Mouse (Mus musculus) mature B cell (primary cell): ENCODE measurements around the gene Qpctl.

Experiments used
- in situ Hi-C: fragments of 300-500 bp; cut with MboI; formaldehyde crosslinking; loops from 2 replicates; pipeline ENCODE4 v1.14.3; 2019

Qpctl gene

DNA sequence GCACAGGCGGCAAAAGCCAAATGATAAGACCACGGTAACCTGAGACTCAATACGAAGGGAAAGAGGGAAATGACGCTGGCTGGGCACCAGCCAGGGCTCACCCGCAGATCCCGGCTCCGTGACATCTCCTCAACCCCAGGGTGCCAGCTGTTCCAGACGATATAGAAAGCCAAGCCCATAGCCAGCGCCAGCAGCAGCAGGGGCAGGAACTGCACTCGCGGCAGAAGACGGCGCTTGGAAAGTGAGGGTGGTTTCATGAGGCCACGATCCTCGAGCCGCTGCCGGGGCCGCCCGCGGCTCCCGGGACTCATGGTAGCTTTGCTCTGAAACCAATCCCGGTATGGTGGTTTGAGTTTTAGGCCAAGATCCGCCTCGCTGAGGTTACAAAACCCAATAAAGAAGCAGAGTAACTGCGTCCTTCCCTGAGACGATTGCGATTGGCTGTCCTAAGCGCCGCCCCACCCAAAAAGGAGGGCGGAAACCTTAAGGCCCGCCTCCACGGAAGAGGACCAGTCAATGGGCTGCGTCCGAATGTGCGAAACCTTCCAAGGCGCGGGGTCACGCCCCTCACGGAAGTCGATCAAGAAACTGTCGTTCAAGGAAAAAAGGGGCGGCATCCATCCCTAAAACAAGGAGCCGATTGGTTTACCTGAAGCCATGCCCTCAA lies at the start of gene Qpctl:
Gene Qpctl, minus strand, starts transcription at position 417 of the 667 bp plus-strand sequence.
- in situ Hi-C loops, result no loop called here

- in situ Hi-C loops, result no loop called here
Measured at GRCm38 (mm10) chr7:19197985-19198384, 48.9 kb upstream of the Qpctl start.

DNA sequence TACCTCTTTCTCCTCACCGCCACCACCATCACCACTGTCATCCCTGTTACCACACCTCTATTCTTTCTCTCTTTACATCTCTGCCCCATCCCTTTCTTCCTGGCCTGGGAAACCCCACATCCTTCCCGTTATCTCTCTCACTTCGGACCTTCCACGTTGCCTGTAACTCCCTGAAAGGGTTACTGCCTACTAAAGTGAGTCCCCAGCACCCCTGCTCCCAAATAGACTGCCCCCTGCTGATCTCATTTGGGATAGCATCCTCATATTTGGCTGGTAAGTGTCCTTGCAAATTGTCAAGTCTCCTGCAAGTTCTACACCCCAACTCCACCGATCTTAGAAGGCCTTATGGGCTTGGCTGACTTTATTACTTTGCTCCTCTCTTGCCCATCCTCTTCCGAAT lies 47.6 kb upstream of the Qpctl start:
- in situ Hi-C loops, result no loop called here

- in situ Hi-C loops, result no loop called here
Measured at GRCm38 (mm10) chr7:19194676-19195075, 45.6 kb upstream of the Qpctl start.

- in situ Hi-C loops, result loop anchor here (5.0 kb wide), 1 partner anchor 38 kb away; no protein-coding TSS in a partner anchor
Measured at GRCm38 (mm10) chr7:19184758-19185157, 35.7 kb upstream of the Qpctl start.

- in situ Hi-C loops, result loop anchor here (5.0 kb wide), 1 partner anchor 38 kb away; no protein-coding TSS in a partner anchor
Measured at GRCm38 (mm10) chr7:19184250-19184649, 35.2 kb upstream of the Qpctl start.

GRCm38 (mm10) chr7:19180862-19181429 lies 31.9 kb upstream of the Qpctl start:
- in situ Hi-C loops, result loop anchor here (5.0 kb wide), 1 partner anchor 41 kb away; no protein-coding TSS in a partner anchor

DNA sequence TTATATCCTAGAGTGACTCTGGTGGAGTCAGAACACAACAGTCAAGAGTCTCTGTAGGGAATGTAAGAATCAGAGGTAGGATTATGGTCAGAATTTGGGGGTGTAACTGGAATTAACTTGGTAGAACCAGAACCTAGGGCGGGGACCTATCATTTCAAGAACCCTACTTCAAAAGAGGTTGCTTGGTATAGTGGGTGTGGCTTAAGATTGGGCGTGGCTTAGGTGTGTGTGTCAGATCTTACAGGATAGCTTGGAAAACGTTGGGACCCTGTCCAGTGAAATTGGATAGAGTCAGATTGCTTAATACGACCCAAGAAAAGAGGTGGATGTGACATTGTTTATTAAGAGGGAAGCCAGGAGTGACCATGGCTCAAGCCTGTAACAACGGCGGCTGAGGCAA lies 30.8 kb upstream of the Qpctl start:
- in situ Hi-C loops, result loop anchor here (5.0 kb wide), 1 partner anchor 42 kb away; no protein-coding TSS in a partner anchor

DNA sequence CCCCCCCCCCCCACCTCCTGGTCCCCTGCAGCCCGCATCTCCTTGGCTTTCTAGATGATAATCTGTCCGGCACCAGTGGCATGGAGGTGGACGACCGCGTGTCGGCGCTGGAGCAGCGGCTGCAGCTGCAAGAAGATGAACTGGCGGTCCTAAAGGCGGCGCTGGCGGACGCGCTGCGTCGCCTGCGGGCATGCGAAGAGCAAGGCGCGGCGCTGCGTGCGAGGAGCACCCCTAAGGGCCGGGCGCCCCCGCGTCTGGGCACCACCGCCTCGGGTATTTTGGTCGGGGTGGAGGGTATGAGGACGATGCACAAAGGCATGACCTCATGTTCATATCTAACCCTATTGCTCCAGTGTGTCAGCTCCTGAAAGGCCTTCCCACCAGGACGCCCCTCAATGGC lies 30.1 kb upstream of the Qpctl start:
- in situ Hi-C loops, result no loop called here

DNA sequence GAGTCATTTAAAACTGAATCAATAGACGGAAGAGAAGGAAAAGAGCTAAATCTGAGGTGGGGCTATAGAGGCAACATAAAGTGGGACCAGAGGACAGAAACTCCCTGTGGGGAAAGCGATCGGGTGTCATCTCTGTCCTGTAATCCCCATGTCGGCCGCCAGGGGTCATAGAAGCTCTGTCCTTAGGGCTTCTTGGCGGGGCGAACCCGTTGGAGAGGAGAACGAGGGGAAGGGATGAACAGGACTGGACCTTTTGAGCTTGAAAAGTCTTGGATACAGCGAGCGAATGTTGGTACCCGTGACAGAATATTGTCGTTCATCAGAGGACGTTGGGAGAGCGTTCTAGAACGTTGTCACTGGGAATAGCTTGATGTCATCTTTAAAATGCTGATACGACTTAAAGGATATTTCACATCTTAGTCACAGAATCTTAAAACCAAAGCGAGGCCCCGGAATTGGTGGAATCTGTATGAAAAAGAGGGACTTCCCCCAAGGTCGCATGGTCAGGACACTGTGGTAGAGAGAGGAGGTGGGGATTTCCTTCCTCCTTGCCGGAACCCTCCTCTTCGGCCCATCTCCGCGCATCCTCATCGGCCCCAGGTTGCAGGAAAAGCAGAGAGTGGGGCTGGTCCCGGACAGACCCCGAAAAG lies 29.5 kb upstream of the Qpctl start:
- in situ Hi-C loops, result no loop called here

GRCm38 (mm10) chr7:19178035-19178434 lies 28.9 kb upstream of the Qpctl start:
- in situ Hi-C loops, result no loop called here

DNA sequence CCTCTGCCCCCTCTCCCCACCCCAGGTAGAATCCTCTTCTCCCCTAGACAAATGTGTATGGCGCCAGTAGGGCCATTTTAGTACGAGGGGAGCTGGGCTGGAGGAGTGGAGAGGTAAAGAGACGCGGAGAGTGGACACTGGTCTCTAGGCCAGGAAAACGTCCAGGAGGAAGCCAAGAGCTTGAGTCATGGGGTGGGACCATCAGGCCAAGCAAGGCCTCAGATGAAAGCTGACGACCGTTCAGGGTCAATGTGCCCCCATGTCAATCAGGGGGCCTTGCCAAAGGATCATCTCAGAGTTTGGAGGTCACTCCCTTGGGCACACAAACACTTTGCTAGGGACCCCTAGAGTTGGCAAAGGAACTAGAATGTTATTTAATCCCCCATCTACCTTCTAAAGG lies 28.1 kb upstream of the Qpctl start:
- in situ Hi-C loops, result no loop called here

DNA sequence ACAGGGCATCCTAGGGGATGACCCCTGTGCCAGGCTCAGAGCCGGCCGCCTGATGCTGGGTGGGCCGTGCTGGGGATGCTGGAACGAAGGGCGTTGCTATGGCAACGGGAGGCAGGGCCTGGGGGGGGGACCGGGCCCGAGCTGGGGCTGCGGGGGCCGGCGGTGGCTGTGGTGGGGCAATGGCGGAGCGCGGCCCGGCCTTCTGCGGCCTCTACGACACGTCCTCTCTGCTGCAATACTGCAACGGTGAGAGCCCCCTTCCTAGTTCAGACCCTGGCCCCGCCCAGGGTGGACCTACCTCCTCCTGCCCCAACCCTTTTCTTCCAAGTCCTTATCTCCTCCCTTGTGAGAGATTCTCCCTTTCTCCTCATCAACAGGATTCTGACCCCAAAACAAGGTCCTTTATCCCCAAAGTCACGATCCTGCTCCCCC lies 27.4 kb upstream of the Qpctl start:
- in situ Hi-C loops, result no loop called here

GRCm38 (mm10) chr7:19175708-19176515 lies 26.8 kb upstream of the Qpctl start, which contains the start of gene Eml2:
Eml2 (plus strand) TSS chr7:19176421.
- in situ Hi-C loops, result no loop called here

DNA sequence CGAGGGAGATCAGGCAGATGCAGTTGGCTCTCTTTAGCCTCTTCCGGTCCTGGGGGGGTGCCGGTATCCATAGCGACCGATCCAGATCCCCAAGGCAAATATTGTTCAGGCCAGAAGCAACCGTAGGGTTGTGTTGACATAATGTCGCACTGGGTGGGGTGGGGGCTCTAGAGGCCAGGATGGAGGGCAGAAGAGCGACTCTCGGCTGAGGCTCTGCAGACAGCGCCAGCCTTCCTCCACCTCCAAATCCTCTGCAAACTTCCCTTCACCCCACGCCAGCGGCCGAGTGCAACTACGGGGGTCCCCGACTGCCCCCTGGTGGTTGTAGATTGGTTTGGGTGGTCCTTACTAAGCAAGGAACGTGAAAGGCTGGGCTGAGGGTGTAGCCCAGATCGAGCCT lies 23.8 kb upstream of the Qpctl start:
- in situ Hi-C loops, result no loop called here

DNA sequence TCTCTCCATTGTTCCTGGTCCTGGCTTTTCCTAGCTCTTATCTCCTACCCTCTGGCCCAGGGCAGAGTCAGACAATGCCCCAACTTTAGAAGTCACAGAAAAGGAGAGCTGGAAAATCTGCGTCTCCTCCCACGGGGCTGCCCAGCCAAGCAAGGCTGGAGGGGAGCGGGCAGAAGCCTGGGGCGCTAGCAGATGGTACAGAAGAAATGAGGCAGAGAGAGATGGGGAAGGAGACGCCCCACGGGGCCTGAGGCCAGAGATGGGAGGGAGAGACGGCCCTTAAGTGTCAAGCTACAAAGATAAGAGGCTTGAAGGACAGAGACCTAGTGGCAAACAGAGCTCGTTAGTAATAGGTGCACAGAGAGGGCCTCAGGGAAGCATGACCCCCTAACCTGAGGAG lies 22.7 kb upstream of the Qpctl start:
- in situ Hi-C loops, result no loop called here

DNA sequence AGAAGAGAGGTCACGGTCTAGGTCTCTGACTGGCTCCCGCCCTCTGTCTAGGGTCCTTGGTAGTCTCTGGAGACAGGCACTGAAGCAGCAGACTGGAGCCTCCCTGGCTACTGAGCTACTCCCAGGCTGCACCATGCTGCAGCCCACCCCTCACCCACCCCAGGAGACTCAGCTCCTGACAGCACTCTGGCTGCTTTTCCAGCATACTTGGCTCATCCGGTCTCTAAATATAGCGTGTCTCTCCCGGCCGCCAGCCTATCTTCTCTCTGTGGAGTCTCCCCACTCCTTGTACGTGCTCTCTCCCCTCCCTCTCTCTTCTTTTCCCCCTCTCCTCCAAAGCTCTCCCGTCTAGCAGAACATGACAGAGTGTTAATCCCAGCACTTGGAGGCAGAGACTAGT lies 21.1 kb upstream of the Qpctl start:
- in situ Hi-C loops, result no loop called here

DNA sequence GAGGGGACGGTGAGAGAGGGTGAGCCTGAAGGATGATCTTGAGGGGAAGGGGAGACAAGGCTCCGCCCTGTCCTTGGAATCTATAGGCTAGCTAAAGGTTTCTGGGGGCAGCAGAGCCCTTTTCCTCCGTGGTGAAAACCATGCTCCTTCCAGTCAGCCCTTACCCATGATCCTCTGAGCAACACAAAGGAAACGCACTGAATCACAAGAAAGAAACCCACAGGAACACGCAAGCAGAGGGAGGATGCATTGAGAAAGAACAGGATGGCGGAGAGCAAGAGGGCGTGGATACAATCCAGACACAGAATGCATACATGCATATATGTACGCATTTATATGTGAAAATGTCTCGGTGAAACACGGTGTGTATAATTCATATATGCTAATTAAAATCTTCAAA lies 20.4 kb upstream of the Qpctl start:
- in situ Hi-C loops, result loop anchor here (10.0 kb wide), 1 partner anchor 105 kb away; the partner anchor contains the start of gene Vasp

GRCm38 (mm10) chr7:19166990-19167389 lies 17.9 kb upstream of the Qpctl start:
- in situ Hi-C loops, result loop anchor here (10.0 kb wide), 1 partner anchor 108 kb away; the partner anchor contains the start of gene Vasp

DNA sequence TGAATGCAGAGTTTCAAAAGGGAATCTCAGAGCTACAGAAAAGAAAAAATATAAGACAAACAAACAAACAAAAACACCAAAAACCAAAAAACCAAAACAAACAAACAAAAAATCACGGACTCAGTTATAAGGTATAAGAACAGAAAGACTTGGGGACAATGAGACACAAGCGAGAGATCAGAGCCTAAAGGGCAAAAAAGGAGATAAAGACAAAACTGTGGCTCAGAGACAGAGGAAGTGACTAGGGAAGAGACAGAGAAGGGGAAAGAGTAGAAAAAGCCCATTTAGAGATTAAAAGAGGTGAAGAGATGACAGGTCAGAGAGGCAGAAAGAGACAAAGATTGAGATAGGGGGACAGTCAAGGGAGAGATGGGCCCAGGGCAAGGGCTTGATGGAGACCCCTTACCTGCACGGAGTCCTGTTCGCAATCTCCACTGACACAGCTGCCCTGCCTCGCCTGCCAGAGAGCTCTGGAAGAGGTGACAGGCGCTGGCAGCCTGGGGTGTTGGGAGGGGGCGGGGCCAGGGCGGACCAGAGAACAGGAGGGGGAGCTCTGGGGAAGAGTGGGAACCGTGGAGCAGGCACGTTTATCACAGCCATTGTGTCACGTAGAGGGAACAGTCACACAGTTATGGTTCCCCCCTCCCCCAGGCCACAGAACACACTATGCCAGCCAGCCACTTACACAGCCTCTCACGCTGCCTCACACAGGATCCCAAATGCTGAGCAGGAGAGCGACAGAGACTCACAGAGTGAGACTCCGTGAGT lies 16.7 kb upstream of the Qpctl start, which contains the start of gene Gipr:
Gene Gipr, minus strand, starts transcription at position 472 of the 768 bp plus-strand sequence.
- in situ Hi-C loops, result loop anchor here (10.0 kb wide), 1 partner anchor 109 kb away; the partner anchor contains the start of gene Vasp

DNA sequence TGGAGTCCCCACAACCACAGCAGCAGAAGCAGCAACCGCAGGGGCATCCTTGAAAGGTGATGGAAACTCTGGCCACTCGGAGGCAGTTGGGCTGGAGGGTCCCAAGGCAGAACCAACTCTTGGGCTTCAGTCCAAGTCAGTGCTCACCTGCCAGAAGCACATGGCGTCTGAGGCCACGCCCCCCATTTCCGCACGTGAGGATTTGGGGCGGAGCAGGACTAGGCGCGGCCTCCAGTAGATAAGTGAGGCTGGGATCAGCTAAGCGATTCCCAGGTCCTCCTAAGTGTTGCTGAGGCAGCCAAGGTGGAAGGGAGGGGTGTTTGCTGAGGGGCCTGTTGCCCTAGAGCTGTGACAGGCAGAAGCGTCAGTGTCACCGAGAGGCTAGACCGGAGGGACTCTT lies 15.9 kb upstream of the Qpctl start:
- in situ Hi-C loops, result loop anchor here (10.0 kb wide), 1 partner anchor 110 kb away; the partner anchor contains the start of gene Vasp
